Mouse (Mus musculus) MEL (cell line): ENCODE data around the gene Mrfap1.
A peak's percentile ranks its signal among the peaks of the same experiment; 100 is the strongest.

Source experiments
- CTCF ChIP-seq, 3 experiments: IDR thresholded peaks in 2 of 3; conservative IDR thresholded peaks in 1 of 3; 2 replicates each; pipeline ENCODE4 v1.5.1; 2011 to 2012; ENCODE audit warnings: low read length in 3 of 3, low read depth in 2 of 3, mild to moderate bottlenecking in 2 of 3, improper control_type of control experiment in 1 of 3, inconsistent platforms in 1 of 3, mixed read lengths in 1 of 3, moderate library complexity in 1 of 3; ENCODE audit not compliant: control insufficient read depth in 1 of 3, insufficient read depth in 1 of 3, poor library complexity in 1 of 3, severe bottlenecking in 1 of 3
- ELF1 ChIP-seq: IDR thresholded peaks from 2 replicates; pipeline ENCODE4 v1.6.1; 2014; ENCODE audit warnings: low read depth, mild to moderate bottlenecking, inconsistent platforms, low read length, improper control_type of control experiment, moderate library complexity
- JUND ChIP-seq: IDR thresholded peaks from 2 replicates; pipeline ENCODE4 v1.6.1; 2011; ENCODE audit warnings: low read depth, mild to moderate bottlenecking, improper control_type of control experiment, low read length
- POLR2A ChIP-seq, 2 experiments: IDR thresholded peaks; 2 replicates each; pipeline ENCODE4 v1.6.1; 2011 to 2012; ENCODE audit warnings: low read length in 2 of 2, mild to moderate bottlenecking in 2 of 2, control low read depth in 1 of 2, improper control_type of control experiment in 1 of 2, low read depth in 1 of 2, moderate library complexity in 1 of 2; ENCODE audit not compliant: control insufficient read depth in 1 of 2, insufficient read depth in 1 of 2, poor library complexity in 1 of 2
- TAL1 ChIP-seq: IDR thresholded peaks from 2 replicates; pipeline ENCODE4 v1.6.1; 2012; ENCODE audit warnings: mild to moderate bottlenecking, inconsistent platforms, low read length, moderate library complexity, mixed read lengths
- USF1 ChIP-seq: IDR thresholded peaks from 2 replicates; pipeline ENCODE4 v1.6.1; 2014; ENCODE audit warnings: low read depth, mild to moderate bottlenecking, inconsistent platforms, low read length, improper control_type of control experiment, moderate library complexity

GRCm38 (mm10) chr5:36820142-36820541 is 23.6 kb upstream of the Mrfap1 start:
- no peak for TF ChIP-seq TAL1
- no peak for TF ChIP-seq POLR2A (IDR thresholded peaks at IDR 0.05; ENCODE audit: control insufficient read depth in 1 of 2, insufficient read depth in 1 of 2, low read depth in 1 of 2, low read length in 2 of 2, poor library complexity in 1 of 2)
- no peak for TF ChIP-seq ELF1
- no peak for TF ChIP-seq USF1
- peak; percentile 86 to 98 (median 97) for TF ChIP-seq CTCF (IDR thresholded peaks at IDR 0.05 in 2 of 3, conservative IDR thresholded peaks at IDR 0.05 in 1 of 3; ENCODE audit: control insufficient read depth in 1 of 3, insufficient read depth in 1 of 3, low read depth in 2 of 3, low read length in 3 of 3, poor library complexity in 1 of 3, severe bottlenecking in 1 of 3)
- no peak for TF ChIP-seq JUND
